Mouse (Mus musculus) liver, embryonic 16.5 days (tissue): ENCODE results near the gene Klc4. TPM values are rescaled to one million over a fixed set of nuclear protein-coding genes. Genes with fewer than 3 reads are reported as not detected.

ENCODE experiments used
- ATAC-seq: fragments of 200-750 bp; cut with Nextera tagmentation; 2 replicates; pipeline ENCODE4 v1.8.0; 2017; ENCODE audit warnings: low read depth, mild to moderate bottlenecking, moderate number of reproducible peaks, moderate library complexity
- H3K27ac ChIP-seq: fragments of 300-500 bp; sonication (generic); 2 replicates; pipeline ENCODE4 v1.5.1; 2014; ENCODE audit warnings: mild to moderate bottlenecking, low read length
- H3K27me3 ChIP-seq: fragments of 300-500 bp; sonication (generic); 2 replicates; pipeline ENCODE4 v1.6.1; 2014; ENCODE audit warnings: low read depth, low read length, mixed read lengths; ENCODE audit not compliant: control insufficient read depth, insufficient read depth
- H3K36me3 ChIP-seq: fragments of 300-500 bp; sonication (generic); 2 replicates; pipeline ENCODE4 v1.6.1; 2014; ENCODE audit warnings: mild to moderate bottlenecking; ENCODE audit not compliant: control insufficient read depth, insufficient read depth
- H3K4me1 ChIP-seq: fragments of 300-500 bp; sonication (generic); 2 replicates; pipeline ENCODE4 v1.6.1; 2014; ENCODE audit warnings: low read depth, low read length, mixed read lengths; ENCODE audit not compliant: control insufficient read depth
- H3K4me2 ChIP-seq: fragments of 300-500 bp; sonication (generic); 2 replicates; pipeline ENCODE4 v1.6.1; 2014; ENCODE audit warnings: low read depth, low read length, mixed read lengths
- H3K4me3 ChIP-seq: fragments of 300-500 bp; sonication (generic); 2 replicates; pipeline ENCODE4 v1.5.1; 2014; ENCODE audit warnings: low read depth, mild to moderate bottlenecking, low read length
- H3K9ac ChIP-seq: fragments of 300-500 bp; sonication (generic); 2 replicates; pipeline ENCODE4 v1.6.1; 2014; ENCODE audit warnings: low read depth, low read length
- H3K9me3 ChIP-seq: fragments of 300-500 bp; sonication (generic); replicated peaks from 2 replicates; pipeline ENCODE4 v1.6.1; 2016; ENCODE audit warnings: low read length; ENCODE audit not compliant: control insufficient read depth
- WGBS: fragments of 180-500 bp; shearing (Covaris S2); extraction: QIAGEN DNeasy Blood & Tissue Kit; methylation state at CpG from one replicate; pipeline ENCODE4 v1.1.7; 2014; ENCODE audit not compliant: insufficient replicate concordance; 5-methylcytosine and 5-hydroxymethylcytosine counted together
- polyA plus RNA-seq: library from polyadenylated mRNA; unstranded; fragments of >200 nt; fragmentation: Nextera tagmentation; extraction: Ambion mirVana; gene quantifications from 2 replicates; pipeline ENCODE4 v1.2.1, GENCODE M21; 2015

The Klc4 gene
- polyA plus RNA-seq, 1 experiment from 2014 or later = 12.2 TPM

- peak; percentile 62 for ATAC-seq
- Histone ChIP-seq H3K4me2 (peak within 1 kb of the TSS; percentile 61), H3K27me3 (peaks cover 26% of the 10 kb centered on the region), H3K4me3 (peak within 1 kb of the TSS; percentile 67), H3K9me3 (no peaks in the 10 kb centered on the region), H3K27ac (peak within 1 kb of the TSS; percentile 35; the same call in 1 of the 2 replicates), H3K36me3 (no peaks in the 10 kb centered on the region), H3K9ac (peak within 1 kb of the TSS; percentile 64), H3K4me1 (peaks cover 9% of the 10 kb centered on the region)
- under 1% methylated on average over 72 of the region's 90 CpGs for WGBS
Observed at GRCm38 (mm10) chr17:46628791-46629684, 16.8 kb downstream of the Klc4 start, which contains the start of gene Ptk7. TSS of gene Ptk7 (minus strand) at chr17:46629504.

- peaks cover 26% of the 10 kb centered on the region for H3K27me3 ChIP-seq
- H3K4me2 ChIP-seq = peak overlapping the region; percentile 61
- peak overlapping the region; percentile 67 for H3K4me3 ChIP-seq
- H3K36me3 ChIP-seq = no peaks in the 10 kb centered on the region
- H3K9me3 ChIP-seq = no peaks in the 10 kb centered on the region
- H3K9ac ChIP-seq = peak overlapping the region; percentile 64
- peaks cover 9% of the 10 kb centered on the region for H3K4me1 ChIP-seq
- H3K27ac ChIP-seq = no peak overlapping the region
- no peak for ATAC-seq
- 1% methylated on average over 13 of the region's 13 CpGs for WGBS
Observed at GRCm38 (mm10) chr17:46628471-46628790, 17.4 kb downstream of the Klc4 start.

GRCm38 (mm10) chr17:46627409-46627808 lies 18.4 kb downstream of the Klc4 start:
- H3K36me3 ChIP-seq = no peaks in the 10 kb centered on the region
- H3K27ac ChIP-seq = no peak overlapping the region
- no peak overlapping the region for H3K9ac ChIP-seq
- ATAC-seq = no peak
- H3K4me3 ChIP-seq = no peak overlapping the region
- H3K4me1 ChIP-seq = peaks cover 9% of the 10 kb centered on the region
- H3K9me3 ChIP-seq = no peaks in the 10 kb centered on the region
- 54% methylated on average over 6 of the region's 6 CpGs for WGBS
- peaks cover 26% of the 10 kb centered on the region for H3K27me3 ChIP-seq
- H3K4me2 ChIP-seq = no peak overlapping the region

DNA sequence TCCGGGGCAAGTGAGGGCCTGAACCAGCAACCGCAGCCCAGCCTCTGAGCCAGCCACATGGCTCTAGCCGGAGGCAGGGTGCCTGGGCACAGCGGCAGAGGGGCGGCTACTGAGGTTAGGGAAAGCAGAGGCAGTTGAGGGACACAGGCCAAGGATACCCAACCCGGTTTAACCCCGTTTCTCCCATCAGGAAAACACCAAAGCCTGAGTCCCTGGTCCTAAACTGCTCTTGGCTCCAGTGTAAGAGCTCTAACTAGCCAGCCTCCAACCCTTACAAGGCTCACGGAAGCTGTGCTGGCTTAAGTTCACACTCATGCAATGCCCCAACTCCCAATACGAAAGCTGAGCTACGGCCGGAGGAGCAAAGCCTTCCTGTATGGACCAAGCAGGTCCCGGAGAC lies 21.2 kb downstream of the Klc4 start:
- no peaks in the 10 kb centered on the region for H3K9me3 ChIP-seq
- no peak overlapping the region for H3K27ac ChIP-seq
- H3K27me3 ChIP-seq = peaks cover 17% of the 10 kb centered on the region
- no peak overlapping the region for H3K4me2 ChIP-seq
- H3K36me3 ChIP-seq = no peaks in the 10 kb centered on the region
- 57% methylated on average over 12 of the region's 12 CpGs for WGBS
- peaks cover 7% of the 10 kb centered on the region for H3K4me1 ChIP-seq
- no peak for ATAC-seq
- H3K9ac ChIP-seq = no peak overlapping the region
- no peak overlapping the region for H3K4me3 ChIP-seq

DNA sequence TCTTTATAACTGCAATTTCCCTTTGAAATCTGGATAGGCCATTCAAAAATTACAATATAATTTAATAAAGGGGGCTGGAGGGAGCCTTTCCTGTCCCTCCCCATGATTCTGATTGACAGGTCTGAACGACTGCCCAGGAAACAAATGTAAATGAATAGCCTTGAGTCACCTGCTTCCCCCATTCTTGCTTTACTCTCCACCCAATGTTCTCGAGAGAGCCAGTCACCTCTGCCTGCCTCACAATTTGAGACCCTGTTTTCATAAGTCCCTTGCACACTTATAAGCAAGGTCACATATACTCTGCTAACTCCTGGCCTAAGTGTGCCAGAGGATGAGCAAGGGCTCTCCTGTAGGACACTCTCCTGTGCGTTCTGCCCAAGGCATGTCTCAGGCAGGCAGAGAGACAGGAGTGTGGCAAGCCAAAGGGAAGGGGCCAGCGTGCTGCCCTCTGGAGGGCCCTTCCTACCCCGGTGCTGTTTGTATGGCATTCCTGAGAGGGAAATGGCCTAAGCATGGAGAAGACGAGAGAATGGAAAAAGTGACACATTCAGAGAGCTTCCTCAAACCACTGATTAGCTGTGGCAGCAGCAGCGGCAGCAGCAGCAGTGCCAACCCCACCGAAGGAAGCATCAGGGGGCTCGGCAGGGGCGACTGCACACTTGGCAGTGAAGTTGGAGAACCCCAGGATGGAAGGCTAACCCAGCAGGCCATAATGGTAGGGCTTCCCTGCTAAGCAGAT lies 21.8 kb downstream of the Klc4 start:
- H3K4me1 ChIP-seq = peaks cover 6% of the 10 kb centered on the region
- H3K27me3 ChIP-seq = peaks cover 11% of the 10 kb centered on the region
- H3K9ac ChIP-seq = no peak overlapping the region
- no peak for ATAC-seq
- H3K4me2 ChIP-seq = no peak overlapping the region
- H3K9me3 ChIP-seq = no peaks in the 10 kb centered on the region
- H3K4me3 ChIP-seq = no peak overlapping the region
- WGBS = 22% methylated on average over 10 of the region's 10 CpGs
- no peaks in the 10 kb centered on the region for H3K36me3 ChIP-seq
- no peak overlapping the region for H3K27ac ChIP-seq

GRCm38 (mm10) chr17:46622269-46622668 lies 23.6 kb downstream of the Klc4 start:
- H3K27me3 ChIP-seq = no peaks in the 10 kb centered on the region
- no peak overlapping the region for H3K9ac ChIP-seq
- H3K4me2 ChIP-seq = no peak overlapping the region
- no peaks in the 10 kb centered on the region for H3K9me3 ChIP-seq
- no peak overlapping the region for H3K4me3 ChIP-seq
- no peak overlapping the region for H3K27ac ChIP-seq
- no peaks in the 10 kb centered on the region for H3K36me3 ChIP-seq
- 37% methylated on average over 11 of the region's 11 CpGs for WGBS
- H3K4me1 ChIP-seq = peaks cover 12% of the 10 kb centered on the region
- ATAC-seq = no peak

DNA sequence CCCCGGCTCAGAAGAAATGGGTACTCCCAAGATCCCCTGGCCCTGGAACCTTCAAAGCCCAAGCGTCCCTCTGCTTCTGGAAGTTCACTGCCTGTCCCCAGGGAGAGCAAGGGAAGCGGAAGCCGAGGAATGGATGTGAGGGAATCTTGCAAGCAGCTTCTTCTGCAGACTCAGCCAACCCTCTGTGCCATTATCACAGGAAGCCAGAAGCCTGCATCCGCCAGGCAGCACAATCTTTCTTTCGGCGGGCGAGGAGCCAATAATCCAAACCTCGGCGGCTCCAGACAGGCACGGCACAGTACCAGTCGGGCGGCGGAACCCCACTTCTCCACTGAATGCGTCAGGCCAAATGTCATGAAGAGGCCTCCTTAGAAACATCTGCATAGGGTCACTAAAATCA lies 24.5 kb downstream of the Klc4 start:
- Histone ChIP-seq H3K4me3 (no peak overlapping the region), H3K4me2 (no peak overlapping the region), H3K36me3 (no peaks in the 10 kb centered on the region), H3K27me3 (no peaks in the 10 kb centered on the region), H3K9me3 (no peaks in the 10 kb centered on the region), H3K4me1 (peaks cover 12% of the 10 kb centered on the region), H3K27ac (no peak overlapping the region), H3K9ac (no peak overlapping the region)
- ATAC-seq = no peak
- WGBS = 45% methylated on average over 15 of the region's 15 CpGs

- no peaks in the 10 kb centered on the region for H3K27me3 ChIP-seq
- H3K4me1 ChIP-seq = peaks cover 12% of the 10 kb centered on the region
- H3K9me3 ChIP-seq = no peaks in the 10 kb centered on the region
- no peak overlapping the region for H3K4me2 ChIP-seq
- no peak overlapping the region for H3K27ac ChIP-seq
- H3K4me3 ChIP-seq = no peak overlapping the region
- no peak overlapping the region for H3K9ac ChIP-seq
- WGBS = 55% methylated on average over 16 of the region's 16 CpGs
- no peaks in the 10 kb centered on the region for H3K36me3 ChIP-seq
- no peak for ATAC-seq
Observed at GRCm38 (mm10) chr17:46619683-46620357, 26.0 kb downstream of the Klc4 start.
